Mouse (Mus musculus) erythroblast, embryonic 14.5 days (primary cell): Measurements from ENCODE around the gene Fam222a.

Experiments
- GATA1 ChIP-seq: IDR thresholded peaks from 2 replicates; pipeline ENCODE4 v1.6.1; 2012; ENCODE audit warnings: low read length, inconsistent platforms, mixed read lengths
- TAL1 ChIP-seq: IDR thresholded peaks from 3 replicates; pipeline ENCODE4 v1.6.1; 2012; ENCODE audit warnings: low read length, inconsistent platforms, mixed read lengths

- TF ChIP-seq TAL1: no peak
- no peak for TF ChIP-seq GATA1
These were observed 43.4 kb downstream of the Fam222a start for GRCm38 (mm10) chr5:114611256-114611655.
